Mouse (Mus musculus) heart, postnatal 10 days (tissue): ENCODE measurements around the gene Nfic. TPM values are rescaled to one million over a fixed set of nuclear protein-coding genes. Genes with fewer than 3 reads are reported as not detected.

Experiments
- DNase-seq, 2 experiments: peaks; one replicate each; pipeline ENCODE4 v3.0.0; 2021
- intact Hi-C: fragments of 180-260 bp; cut with DNase I; formaldehyde crosslinking; loops from one replicate; pipeline ENCODE4 v1.15.1; 2025
- total RNA-seq, 2 experiments: library from RNA; stranded (reverse); gene quantifications; 2 replicates each; pipeline ENCODE4 v1.2.3; 2021

Gene Nfic
- total RNA-seq, 2 experiments from 2014 or later, result 139 to 163 TPM

DNA sequence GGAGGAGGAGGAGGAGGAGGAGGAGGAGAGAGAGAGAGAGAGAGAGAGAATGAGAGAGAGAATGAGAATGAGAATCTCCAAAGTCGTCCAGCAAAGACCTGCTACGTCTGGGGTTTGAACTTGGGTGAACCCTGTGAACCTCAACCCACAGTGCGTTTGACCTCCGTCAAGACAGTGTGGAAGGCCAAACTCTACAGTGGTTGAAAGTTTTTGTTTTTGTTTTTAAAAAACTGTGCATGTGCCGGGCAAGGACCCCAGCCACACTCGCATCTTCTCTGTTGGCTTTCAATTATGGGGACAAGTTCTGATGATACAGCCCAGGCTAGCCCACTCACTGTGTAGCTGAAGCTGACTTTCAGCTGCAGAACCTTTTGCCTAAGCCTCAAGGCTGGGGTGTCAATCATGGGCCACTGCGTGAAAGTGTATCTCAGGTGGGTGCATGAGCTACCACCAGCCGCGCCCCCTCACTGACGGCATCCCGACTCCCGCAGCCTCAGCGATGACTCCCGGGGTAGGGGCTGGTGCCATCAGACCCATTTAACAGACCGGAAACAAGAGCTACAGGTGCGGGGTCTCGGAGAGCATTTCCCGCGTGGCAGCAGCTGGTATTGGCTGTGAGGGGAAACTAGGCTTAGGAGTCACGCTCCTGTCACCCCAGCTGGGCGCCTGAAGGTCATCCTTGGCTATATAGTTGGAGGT is 23.1 kb downstream of the Nfic start:
- intact Hi-C loops, result no loop called here
- DNase-seq, result peak in 1 of 2 experiments; percentile 11

DNA sequence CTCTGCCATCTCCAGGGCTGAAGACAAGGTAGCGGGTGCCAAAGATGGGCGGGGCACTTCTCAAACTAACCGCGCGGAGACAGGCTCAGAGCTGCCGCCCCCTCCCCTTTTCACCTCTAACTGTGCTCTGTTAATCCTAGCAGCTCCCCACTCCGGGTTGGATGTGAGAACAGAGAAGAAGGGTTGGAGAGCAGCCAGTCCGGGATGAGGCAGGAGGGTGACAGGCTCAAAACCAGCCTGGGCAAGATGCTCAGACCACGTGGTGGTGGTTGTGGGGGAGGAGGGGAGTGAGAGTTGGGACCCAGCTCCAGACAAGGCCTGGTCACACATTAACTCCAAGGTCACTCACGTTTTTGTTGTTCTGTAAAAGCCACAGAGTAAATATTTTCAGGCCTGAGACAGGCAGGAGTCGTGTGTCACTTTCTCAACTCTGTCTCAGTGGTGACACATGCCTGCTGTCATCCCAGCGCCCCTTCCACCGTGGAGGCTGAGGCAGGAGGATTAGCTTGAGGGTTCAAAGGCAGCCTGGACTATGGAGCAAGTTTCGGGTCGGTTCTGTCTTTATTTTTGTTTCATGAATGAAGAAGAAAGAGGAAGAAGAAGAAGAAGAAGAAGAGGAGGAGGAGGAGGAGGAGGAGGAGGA is 23.8 kb downstream of the Nfic start:
- DNase-seq, result peak; percentile 34 to 57

DNA sequence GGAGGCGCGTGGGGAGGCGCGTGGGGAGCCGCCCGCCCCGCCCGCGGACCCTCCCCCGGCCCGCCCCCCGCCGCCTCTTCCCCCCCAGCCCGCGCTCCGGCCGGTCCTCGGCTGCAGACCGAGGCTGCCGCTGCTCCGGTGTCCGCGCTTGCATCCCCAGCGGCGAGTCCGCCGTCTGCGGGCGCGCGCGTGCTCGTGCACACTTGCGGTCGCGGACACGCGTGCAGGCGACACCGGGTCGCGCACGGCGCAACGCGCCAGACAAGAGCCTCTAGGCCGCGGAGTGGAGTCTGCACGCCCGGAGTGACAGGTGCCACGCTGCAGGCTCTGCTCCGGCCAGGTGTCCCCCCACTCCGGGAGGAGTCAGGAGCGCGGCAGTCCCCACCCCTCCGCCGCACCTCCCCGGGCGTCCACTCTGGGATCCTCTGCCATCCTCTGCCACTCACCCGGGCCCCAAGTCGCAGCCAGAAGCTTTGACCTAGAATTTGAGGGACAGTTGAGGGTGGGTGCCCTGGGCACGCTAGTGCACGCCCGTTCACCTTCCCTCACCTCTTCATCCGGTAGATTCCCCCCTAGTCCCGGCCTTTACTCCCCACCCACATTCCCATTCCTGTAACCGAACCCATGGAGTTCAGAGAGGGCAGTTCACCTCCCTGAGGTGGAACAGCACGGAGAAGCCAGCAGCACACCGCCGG is 24.5 kb downstream of the Nfic start:
- intact Hi-C loops, result no loop called here
- peak; percentile 67 to 74 for DNase-seq

More for the DNA sequence above, 23.8 kb downstream of the Nfic start:
- intact Hi-C loops, result no loop called here

DNA sequence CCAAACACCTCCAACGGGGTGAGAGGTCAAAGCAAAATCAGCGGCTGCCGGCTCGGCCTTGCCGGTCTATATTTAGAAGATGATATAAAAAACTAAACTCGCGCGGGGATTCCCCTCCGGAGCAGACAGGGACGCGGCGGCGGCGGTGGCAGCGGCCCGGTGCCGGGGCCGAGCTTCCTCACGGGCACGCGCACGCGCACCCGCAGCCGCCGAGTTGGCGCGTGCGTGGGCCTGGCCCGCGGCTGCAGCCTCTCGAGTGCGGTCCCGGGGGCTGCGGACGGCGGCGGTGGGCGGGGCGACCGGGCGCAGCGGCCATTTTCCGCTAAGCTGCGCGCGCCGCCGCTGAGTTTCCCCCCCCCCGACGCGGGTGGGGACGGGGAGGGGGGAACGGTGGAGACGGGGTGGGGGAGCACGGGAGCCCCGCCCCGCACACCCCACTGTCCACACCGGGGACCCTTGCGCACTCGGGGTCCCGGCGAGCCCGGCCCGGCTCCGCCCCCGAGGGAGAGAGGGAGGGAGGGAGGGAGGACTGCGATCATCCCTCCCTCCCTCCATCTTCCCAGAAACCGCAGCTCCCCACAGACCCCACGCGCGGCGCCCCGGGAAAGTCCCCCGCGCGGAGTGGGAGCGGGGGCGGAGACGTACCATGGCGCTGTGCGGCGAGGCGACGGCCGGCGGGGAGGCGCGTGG is 25.1 kb downstream of the Nfic start:
- intact Hi-C loops, result no loop called here

DNA sequence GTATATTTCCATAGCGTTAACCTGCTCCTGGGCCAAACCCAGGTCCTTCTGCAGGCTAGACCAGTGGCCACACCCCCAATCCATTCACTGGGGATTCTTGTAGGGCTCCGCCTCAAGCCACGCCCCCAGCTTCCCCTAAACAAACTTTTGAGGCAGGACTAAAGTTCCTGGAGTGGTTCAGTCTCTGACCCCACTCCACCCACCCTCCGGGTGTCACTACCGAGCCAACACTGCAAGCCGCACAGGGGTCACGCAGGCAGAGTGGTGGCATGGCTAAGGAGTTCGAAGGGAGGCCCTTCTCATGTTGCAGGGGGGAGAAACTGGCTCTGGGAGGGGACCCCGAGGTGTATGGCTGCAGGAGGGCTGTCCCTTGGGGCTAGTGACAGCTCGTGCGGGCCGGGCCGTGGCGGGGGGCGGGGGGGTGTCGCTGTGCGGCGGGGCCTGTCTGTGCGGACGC is 25.8 kb downstream of the Nfic start:
- DNase-seq, result peak; percentile 92
- intact Hi-C loops, result no loop called here

More for the DNA sequence above, 25.1 kb downstream of the Nfic start:
- DNase-seq, result peak; percentile 89 to 92

DNA sequence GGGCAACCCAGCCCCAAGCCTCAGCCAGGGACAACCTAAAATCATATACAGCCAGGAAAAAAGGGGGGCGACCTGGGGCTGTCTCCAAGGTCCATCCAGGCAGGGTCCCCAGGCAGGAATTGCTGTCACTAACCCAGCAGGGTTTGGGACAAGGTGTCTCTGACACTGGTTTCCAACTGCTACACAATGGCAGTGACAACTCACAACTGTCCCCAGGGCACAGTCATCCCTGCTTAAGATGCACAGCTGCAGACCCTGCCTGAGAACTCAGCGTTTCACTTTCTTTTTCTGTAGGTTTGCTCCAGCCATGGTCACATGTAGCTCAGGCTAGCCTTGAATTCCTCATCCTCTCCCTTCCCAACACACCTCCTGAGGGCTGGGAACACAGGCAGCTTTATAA is 26.3 kb downstream of the Nfic start:
- DNase-seq, result no peak

DNA sequence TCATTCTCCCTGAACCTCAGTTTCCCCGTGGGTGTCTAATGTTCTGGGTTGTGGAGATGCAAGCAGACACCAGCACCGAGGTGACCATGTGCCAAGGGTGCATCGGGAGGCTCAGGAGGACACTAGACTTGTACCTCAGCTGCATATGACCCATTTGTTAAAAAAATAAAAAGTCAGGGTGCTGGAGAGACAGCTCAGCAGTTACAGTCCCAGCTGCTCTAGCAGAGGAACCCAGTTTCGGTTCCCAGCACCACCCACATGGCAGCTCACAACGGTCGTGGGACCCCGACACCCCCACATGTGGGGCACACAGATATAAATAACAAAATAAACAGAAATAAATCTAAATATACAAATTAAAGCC is 26.9 kb downstream of the Nfic start:
- intact Hi-C loops, result loop anchor here (1.0 kb wide), 1 partner anchor 14 kb away; no protein-coding TSS in a partner anchor
- peak in 1 of 2 experiments; percentile 10 for DNase-seq

More for the DNA sequence above, 26.3 kb downstream of the Nfic start:
- intact Hi-C loops, result no loop called here

DNA sequence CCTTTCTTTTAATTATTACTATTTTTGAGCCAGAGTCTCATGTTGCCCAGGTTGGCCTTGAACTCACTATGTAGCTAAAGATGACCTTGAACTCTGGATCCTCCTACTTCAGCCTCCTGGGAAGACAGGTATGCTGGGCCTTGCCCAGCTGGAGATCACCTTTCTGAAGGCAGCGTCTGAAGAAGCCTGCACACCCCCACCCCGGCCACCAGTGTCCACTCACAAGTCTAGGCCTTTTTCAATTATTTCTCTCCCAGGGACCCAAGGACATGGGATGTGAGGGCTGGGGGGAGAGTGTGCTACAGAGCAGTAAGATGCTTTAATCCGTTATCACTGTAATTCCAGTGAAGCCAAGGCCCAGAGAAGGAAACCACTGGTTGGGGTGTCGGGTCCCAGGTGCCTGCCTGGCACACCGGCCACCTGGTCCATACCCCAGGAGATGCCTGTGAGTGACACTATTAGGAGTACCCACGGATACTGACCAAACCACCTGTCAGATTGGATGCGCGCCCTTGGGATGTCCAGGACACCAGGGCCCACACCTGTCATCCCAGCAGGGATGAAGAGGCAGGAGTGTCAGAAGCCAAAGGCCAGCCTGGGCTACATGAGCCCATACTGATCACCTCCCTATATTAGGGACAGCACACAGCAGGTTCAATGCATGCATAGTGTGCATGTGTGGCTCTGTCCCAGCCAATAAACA is 27.5 kb downstream of the Nfic start:
- peak; percentile 11 to 25 for DNase-seq
- intact Hi-C loops, result loop anchor here (1.0 kb wide), 1 partner anchor 14 kb away; no protein-coding TSS in a partner anchor

DNA sequence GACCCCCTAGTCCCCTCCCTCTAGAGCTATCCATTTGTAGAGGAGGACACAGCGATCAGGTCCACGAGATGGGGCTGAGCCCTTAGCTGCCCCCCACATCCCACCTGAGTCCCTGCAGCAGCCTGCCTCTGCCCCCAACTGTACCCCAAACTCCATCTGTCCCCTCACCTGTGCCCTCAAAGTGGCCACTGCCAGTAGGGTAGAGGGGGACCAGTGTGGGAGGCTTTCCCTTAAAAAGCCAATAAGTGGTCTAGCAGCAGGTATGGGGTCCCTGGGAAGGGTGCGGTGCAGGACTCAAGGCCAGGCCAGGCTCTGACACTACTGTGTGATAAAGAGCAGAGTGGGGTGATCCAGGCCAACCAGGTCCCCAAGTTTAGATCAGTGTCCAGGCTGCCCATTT is 28.1 kb downstream of the Nfic start:
- intact Hi-C loops, result no loop called here
- DNase-seq, result no peak

DNA sequence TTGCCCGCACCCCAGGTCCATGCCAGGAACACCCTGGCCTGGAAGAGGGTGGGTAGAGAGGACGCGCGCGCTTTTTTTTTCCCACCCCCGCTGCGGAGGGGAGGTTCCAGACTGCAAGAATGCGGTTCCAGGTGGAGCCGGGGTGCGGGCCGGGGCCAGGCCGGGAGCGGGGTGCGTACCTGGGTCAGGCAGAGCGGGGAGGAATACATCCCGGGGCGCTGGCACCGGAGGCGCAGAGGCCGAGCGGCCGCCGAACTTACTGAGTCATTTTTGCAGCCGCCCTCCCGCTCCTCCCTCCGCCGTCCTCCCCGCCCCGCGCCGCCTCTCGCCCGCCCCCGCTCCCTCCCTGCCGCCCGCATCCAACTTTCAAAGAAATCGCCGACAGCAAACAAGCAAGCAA is 28.5 kb downstream of the Nfic start:
- intact Hi-C loops, result no loop called here
- peak; percentile 78 to 80 for DNase-seq

DNA sequence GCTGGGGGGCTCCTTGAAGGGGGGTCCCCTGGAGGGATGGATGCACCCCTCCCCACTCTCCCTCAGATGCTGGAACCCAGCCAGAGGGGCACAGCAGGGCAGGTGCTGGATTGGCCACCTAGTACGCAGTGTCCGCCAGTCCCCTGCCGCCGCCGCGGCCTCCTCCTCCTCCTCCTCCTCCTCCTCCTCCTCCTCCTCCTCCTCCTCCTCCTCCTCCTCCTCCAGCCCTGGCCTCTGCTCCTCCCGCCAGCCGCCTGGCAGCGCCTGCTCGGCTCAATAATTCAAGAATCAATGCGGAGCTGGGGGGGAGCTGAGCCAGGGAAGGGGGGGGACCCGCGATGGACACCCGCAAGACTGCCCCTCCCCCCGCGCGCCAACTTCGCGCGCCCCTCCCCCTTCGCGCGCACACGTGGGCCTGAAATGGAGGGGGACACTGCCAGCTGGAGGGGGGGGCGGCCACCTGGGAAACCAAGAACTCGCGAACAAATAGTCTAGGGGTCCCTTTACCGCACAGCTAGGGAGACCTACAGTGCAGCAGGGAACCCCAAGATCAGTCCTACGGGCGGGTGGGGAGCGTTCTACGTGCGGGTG is 29.3 kb downstream of the Nfic start:
- intact Hi-C loops, result no loop called here
- DNase-seq, result peak; percentile 37 to 58

DNA sequence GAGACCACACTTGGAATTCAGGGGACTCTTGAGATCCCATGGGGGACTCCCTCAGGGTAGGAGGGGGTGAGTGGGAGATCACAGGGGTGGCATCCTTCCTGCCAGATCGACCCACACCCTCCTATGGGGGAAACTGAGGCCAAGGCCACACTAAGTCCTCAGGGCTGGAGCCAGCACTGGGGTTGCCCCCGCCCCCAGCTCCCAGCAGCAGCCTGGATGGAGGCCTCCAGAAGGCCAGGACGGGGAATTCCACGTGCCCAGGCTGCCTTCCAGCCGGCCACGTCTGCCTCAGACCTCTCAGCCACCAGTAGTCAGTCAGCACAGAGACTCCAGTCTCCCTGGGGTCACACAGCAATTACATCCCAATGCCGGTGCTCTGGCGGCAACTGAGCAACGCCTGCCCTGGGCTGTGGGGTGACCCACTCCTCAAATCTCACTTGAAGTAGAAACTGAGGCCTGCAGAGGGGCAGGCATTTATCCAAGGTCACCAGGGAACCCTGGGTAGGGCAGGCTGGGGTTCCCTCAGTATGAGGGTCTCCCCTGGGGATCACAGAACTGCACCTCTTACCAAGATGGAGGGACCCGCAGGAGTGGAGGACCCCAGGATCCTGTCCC is 30.1 kb downstream of the Nfic start:
- intact Hi-C loops, result loop anchor here (2.0 kb wide), 1 partner anchor 15 kb away; no protein-coding TSS in a partner anchor
- peak; percentile 76 to 81 for DNase-seq

DNA sequence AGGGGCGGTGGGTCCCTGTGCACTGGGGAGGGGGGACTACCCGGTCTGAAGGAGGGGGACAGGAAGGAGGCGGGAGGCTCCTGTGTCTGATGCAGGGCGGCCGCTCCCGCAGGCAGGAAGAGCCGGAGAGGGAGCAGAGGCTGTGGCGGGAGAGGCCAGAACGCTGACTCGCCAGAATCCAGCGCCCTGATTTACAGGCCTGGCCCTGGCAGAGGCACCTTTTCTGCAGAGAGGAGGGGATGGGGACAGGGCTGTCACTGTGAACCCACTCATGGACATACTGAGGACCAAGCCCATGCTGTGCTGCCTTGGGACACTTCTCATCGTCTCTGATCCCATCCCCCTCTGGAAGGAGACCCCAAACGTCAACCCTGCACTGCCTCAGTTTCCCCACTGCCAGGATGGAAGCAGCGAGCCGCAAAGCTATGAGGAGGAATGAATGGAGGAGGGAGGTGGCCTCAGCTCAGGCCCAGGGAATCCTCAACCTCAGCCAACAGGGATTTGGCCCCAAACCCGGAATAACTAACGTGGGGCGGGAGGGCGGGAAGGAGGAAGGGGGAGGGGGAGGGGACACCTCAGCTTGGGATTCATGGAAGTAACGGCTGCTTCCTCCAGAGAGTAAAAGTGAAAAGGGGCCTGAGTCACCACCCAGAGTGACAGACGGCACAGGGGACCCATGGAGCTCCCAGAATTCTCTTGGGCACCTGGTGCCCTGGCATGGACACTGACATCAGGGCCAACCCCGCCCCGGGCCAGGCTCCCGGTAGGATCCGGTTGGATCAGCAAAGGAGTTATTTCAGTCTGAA is 31.0 kb downstream of the Nfic start:
- peak; percentile 87 for DNase-seq
- intact Hi-C loops, result loop anchor here (2.0 kb wide), 1 partner anchor 14 kb away; no protein-coding TSS in a partner anchor

DNA sequence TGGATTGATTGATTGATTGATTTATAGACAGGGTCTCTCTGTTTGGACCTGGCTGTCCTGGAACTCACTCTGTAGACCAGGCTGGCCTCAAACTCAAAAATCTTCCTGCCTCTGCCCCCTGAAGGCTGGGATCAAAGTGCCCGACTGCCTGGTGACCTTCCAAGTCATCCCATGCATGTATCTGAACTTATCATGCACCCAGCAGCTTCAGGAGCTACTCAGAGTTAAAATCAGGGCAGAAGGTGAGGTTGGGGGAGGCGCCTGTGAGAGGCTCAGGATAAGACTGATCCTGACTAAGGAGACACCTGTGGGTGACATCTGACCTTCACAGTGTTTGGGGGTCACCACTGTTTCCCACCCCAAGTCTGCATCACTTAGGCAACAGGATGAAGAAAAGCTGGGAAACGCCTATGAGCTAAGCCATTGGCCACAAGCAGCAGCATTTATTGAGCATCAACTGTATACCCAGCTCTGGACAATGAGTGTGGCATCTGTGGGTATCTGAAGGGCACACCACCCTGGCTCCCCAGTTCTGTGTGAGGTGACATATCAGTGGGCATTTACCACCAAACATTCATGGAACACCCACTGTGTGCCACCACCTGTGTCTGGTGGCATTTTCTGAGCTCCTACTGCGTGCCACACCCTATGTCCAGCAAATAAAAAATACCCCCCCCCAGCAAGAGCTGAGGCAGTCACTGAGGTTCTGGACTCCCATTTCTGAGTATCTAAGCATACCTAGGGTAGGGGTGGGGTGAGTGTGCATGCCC is 31.8 kb downstream of the Nfic start:
- peak; percentile 8 to 10 for DNase-seq
- intact Hi-C loops, result loop anchor here (2.0 kb wide), 1 partner anchor 13 kb away; no protein-coding TSS in a partner anchor

DNA sequence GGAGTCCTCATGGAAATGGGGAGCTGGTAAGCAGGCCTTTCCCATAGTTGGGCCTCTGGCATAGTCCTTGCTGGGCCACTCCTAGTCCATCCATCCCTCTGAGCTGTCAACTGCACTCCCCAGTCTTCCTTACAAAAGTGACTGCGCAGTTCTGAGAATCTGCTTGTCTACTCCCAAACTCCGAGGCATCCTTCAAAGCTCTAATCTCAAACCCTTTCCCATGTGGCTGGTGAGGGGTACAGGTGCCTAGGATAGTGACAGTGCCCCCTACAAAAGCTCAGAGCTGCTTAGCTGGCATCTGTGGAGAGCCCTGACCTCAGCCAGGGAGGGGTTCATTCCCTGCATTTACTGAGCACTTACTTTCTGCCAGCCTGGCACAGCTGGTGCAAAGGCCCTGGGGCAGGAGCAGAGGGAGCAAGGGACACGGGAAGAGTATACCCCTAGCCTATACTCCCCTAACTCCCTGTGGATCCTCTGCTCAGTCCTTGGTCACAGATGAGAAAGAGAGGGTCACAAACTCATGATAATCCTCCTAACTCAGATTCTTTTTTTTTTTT is 32.7 kb downstream of the Nfic start:
- DNase-seq, result no peak
- intact Hi-C loops, result no loop called here

DNA sequence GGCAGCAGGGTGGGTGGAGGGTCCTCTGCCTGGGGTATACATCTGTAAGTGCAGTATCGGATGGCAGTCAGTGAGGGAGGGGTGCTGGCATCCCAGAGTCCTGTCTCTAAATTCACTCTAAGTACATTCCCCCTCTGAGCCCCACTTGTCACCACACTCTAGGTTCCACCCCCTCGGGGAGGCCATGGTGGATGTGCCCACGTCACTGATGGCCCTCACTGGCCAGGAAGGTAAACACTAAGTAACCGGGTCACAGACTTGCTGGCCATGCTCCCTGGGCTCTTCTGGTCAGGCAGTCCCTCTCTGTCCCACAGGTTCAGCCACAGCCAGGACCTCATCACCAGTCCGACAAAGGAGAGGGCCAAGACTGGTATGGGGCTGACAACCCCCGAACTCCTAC is 33.2 kb downstream of the Nfic start:
- intact Hi-C loops, result no loop called here
- no peak for DNase-seq

DNA sequence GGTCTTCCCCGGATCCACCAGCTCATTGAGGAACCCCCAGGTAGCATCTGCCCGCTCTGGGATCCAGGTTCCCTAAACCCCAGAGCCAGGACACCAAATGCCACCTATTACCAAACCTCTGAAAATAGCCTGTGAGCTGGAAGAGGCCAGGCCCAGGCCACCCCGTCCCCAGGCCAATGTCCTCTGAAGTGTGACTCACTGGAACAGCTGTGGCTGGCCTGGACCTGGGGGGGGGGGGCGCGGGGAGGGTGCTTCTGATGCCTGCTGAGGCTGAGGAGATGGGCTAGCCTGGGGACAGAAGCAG is 33.7 kb downstream of the Nfic start:
- DNase-seq, result peak; percentile 52 to 59
- intact Hi-C loops, result no loop called here
